Comparison of ENCODE assay signal across 9 mouse cellular contexts in genomic region chr14:120368914-120369391, GRCm38 (mm10).
A peak's percentile ranks its signal among the peaks of the same experiment; 100 is the strongest.
DNase-seq lines count a peak whose midpoint lies in the region; ATAC-seq and TF ChIP-seq lines count a peak whose summit lies in the region.
"Had no signal": no experiment of that assay in that cellular context is flagged by ENCODE, and none has a peak within 500 bp of the region (broad histone marks: within the 10 kb centered on the region; RNA-seq: fewer than 3 reads in every experiment).

No protein-coding gene starts in this region.

- no peaks in the 10 kb centered on the region; the same call in 1 of the 2 replicates for H3K36me3 ChIP-seq in limb, embryonic 13.5 days

- 0 out of 2 replicates have a peak overlapping the region, but pooled peaks have one; percentile 23 for H3K4me2 ChIP-seq in limb, embryonic 13.5 days (replicated peaks)

- H3K9ac ChIP-seq in limb, embryonic 13.5 days: no peak overlapping the region
- H3K9ac ChIP-seq: forebrain, postnatal 0 days had no signal

- H3K4me3 ChIP-seq in left cerebral cortex, adult 2 months: no peak overlapping the region
- H3K4me3 ChIP-seq in limb, embryonic 13.5 days: no peak overlapping the region

- peak; percentile 81 for ATAC-seq in granulocyte monocyte progenitor cell, adult 5-6 weeks (replicated peaks; ENCODE audit: poor library complexity, severe bottlenecking)
- peak; percentile 45; the same call in 1 of the 2 replicates for ATAC-seq in limb, embryonic 13.5 days (ENCODE audit: low FRiP score, low read depth)
- ATAC-seq: forebrain, postnatal 0 days had no signal

- H3K27ac ChIP-seq in left cerebral cortex, adult 2 months: peak overlapping the region; percentile 70
- H3K27ac ChIP-seq in limb, embryonic 13.5 days: peak overlapping the region; percentile 28; the same call in 1 of the 2 replicates

- TF ChIP-seq CTCF in left cerebral cortex, adult 2 months (IDR thresholded peaks at IDR 0.05): no peak

- 22% methylated on average over 8 of the region's 8 CpGs for WGBS in limb, embryonic 13.5 days

- H3K9me3 ChIP-seq in limb, embryonic 13.5 days: no peaks in the 10 kb centered on the region

- no peak for DNase-seq in left cerebral cortex, adult 2 months (ENCODE audit: extremely low spot score in 1 of 2, low spot score in 2 of 2)
- DNase-seq in left cerebral cortex, adult 9 months (ENCODE audit: low spot score in 2 of 2): no peak
- peak; percentile 68 to 70 for DNase-seq in adrenal gland, postnatal 36 days
- no peak for DNase-seq in thymus, postnatal 10 days (ENCODE audit: low spot score in 2 of 2)
- no peak for DNase-seq in thymus, postnatal 0 days (ENCODE audit: low spot score)
- DNase-seq: forebrain, postnatal 0 days; right cerebral cortex, postnatal 4 days had no signal

- peaks cover 73% of the 10 kb centered on the region for H3K4me1 ChIP-seq in limb, embryonic 13.5 days

- intact Hi-C loops in left cerebral cortex, adult 2 months (cut with DNase I): no loop called here

- H3K27me3 ChIP-seq in limb, embryonic 13.5 days: no peaks in the 10 kb centered on the region

Comparison
In these comparisons a context has a peak if more than half of its experiments do, and no peak if none do; other contexts are left out.
1. DNase-seq: peak in adrenal gland, postnatal 36 days (2 of 2); none in left cerebral cortex, adult 2 months (0 of 2), left cerebral cortex, adult 9 months (0 of 2), thymus, postnatal 10 days (0 of 2) and thymus, postnatal 0 days (single experiment).